Mouse (Mus musculus) G1E-ER4 (cell line): ENCODE data around the gene Phf19. TPM values are rescaled to one million over a fixed set of nuclear protein-coding genes. Genes with fewer than 3 reads are reported as not detected.

Source experiments
- GATA1 ChIP-seq: IDR thresholded peaks from one replicate; pipeline ENCODE4 v1.8.0; 2012; ENCODE audit warnings: low read length, inconsistent platforms
- polyA plus RNA-seq: library from polyadenylated mRNA; stranded (reverse); fragments of >175 nt; gene quantifications from 2 replicates; pipeline ENCODE4 v1.2.3, GENCODE M21; 2012

Gene Phf19
- polyA plus RNA-seq, 1 experiment = not detected

- no peak for TF ChIP-seq GATA1
These were observed 31.1 kb downstream of the Phf19 start for GRCm38 (mm10) chr2:34882757-34883156.

DNA sequence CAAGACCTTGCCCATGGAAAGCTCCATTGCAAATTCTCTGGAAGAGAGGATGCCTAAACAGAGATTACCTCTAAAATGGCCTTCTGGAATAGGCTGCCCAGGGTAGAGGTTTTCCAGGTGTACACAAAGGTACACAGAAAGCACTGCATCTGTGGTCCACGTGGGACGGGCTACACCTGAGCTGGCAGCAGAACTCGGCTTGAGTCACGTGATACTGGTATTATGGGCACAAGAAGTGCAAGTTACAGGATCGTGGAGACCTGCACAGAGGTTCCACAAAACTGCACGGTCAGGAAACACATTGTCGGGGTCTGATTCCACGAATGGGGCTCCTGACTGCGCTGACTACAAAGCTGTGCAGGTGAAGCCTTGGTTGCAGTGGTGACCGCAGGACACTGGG lies 33.8 kb downstream of the Phf19 start:
- no peak for TF ChIP-seq GATA1

GRCm38 (mm10) chr2:34874816-34875345 lies 38.9 kb downstream of the Phf19 start, which contains the start of gene Psmd5:
Gene Psmd5, minus strand, starts transcription at chr2:34874968.
- no peak for TF ChIP-seq GATA1

- no peak for TF ChIP-seq GATA1
These were observed 39.6 kb downstream of the Phf19 start, which contains the start of gene Cutal for GRCm38 (mm10) chr2:34874271-34874670. Gene Cutal, plus strand, starts transcription at chr2:34874396.

DNA sequence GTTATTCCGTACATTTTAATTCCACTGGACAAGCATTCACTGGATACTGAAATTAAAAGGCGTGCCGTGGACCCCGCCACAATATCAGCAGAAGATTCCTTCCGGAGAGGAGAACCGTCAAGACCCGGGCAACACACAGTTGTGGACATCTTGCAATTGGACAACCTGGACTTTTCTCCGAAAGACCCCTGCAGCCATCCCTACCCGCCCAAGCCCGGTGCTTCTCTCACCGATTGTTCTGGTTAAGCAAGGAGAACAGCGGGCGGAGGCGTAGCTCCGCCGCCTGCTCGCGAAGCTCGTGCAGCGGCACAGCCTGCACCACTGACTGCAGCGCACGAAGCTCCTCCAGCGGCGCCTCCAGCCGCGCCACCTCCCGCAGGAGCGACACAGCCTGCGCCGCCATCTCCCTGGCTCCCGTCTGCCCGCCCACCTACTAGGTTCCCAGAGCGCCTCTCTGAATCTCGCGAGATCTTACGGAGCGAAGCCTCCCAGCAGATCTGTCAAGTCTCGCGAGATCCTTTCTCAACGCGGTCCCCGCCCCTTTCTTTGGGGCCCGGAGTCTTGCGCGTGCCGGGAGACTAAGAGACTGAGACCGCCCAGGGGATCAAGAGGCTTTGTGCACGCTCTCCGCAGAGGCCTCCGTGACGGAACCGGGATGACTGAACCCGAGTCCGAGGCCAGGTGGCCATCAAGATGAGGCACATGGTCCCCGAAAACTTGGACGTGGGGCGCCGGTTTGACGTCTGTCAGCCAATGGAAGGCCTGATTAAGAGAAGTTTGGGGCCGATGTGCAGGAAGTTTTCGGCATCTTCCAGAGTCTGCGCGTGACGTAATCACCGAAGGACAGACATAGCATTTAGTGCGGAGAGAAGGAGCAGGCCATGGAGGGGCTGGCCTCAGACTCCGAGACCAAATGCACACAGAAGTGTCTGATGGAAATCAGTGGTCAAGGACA lies 43.0 kb downstream of the Phf19 start:
- no peak for TF ChIP-seq GATA1

- TF ChIP-seq GATA1 = no peak
These were observed 44.1 kb downstream of the Phf19 start for GRCm38 (mm10) chr2:34869680-34870079.

- TF ChIP-seq GATA1 = no peak
These were observed 56.1 kb downstream of the Phf19 start for GRCm38 (mm10) chr2:34857728-34858127.

- TF ChIP-seq GATA1 = no peak
These were observed 58.6 kb downstream of the Phf19 start for GRCm38 (mm10) chr2:34855265-34855664.

DNA sequence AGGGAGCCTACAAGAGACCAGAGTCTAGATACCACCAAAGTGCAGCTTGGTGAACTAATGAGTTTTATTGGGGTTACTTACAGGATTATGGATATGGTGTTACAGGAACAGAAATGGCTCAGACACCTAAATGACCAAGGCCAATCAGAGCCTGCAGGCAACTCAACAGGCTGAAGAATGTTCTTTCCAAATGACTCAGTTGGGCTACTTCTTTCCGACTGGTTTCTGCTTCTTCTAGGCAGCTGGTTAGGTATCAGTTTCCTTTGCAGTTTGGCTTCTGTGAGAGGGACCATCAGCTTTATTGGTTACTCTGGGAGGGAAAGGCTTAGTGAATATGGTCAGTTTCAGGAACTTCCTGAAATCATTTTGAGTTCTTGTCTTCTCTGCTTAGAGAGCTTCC lies 66.1 kb downstream of the Phf19 start:
- TF ChIP-seq GATA1 = no peak

Other genes with a start within 250 kb of the Phf19 start
- 19.7 and 21.8 TPM in 2 replicates for gene Gapvd1, start 158.8 kb downstream of the Phf19 start, polyA plus RNA-seq
- 91.1 and 123 TPM in 2 replicates for gene Hspa5, start 142.1 kb downstream of the Phf19 start, polyA plus RNA-seq
- 9.6 and 16.7 TPM in 2 replicates for gene Rabepk, start 114.1 kb downstream of the Phf19 start, polyA plus RNA-seq
- 26.3 and 39.9 TPM in 2 replicates for gene Fbxw2, start 87.7 kb downstream of the Phf19 start, polyA plus RNA-seq
- gene Gm34653, start 81.0 kb downstream of the Phf19 start, polyA plus RNA-seq = not detected in 2 replicates
- gene Cutal, start 39.6 kb downstream of the Phf19 start, polyA plus RNA-seq = 0.03 TPM in 1 of 2 replicates, not detected in the other
- 10.7 and 14.3 TPM in 2 replicates for gene Psmd5, start 39.1 kb downstream of the Phf19 start, polyA plus RNA-seq
- gene Traf1, start 47.7 kb upstream of the Phf19 start, polyA plus RNA-seq = not detected in 2 replicates
- gene Hc, start 147.4 kb upstream of the Phf19 start, polyA plus RNA-seq = not detected in 2 replicates
- gene AI182371, start 187.5 kb upstream of the Phf19 start, polyA plus RNA-seq = 0.03 TPM in 1 of 2 replicates, not detected in the other
- 13.1 and 15.0 TPM in 2 replicates for gene Cntrl, start 195.5 kb upstream of the Phf19 start, polyA plus RNA-seq